8 mouse cellular contexts compared by ENCODE assay signal in the genomic region with DNA sequence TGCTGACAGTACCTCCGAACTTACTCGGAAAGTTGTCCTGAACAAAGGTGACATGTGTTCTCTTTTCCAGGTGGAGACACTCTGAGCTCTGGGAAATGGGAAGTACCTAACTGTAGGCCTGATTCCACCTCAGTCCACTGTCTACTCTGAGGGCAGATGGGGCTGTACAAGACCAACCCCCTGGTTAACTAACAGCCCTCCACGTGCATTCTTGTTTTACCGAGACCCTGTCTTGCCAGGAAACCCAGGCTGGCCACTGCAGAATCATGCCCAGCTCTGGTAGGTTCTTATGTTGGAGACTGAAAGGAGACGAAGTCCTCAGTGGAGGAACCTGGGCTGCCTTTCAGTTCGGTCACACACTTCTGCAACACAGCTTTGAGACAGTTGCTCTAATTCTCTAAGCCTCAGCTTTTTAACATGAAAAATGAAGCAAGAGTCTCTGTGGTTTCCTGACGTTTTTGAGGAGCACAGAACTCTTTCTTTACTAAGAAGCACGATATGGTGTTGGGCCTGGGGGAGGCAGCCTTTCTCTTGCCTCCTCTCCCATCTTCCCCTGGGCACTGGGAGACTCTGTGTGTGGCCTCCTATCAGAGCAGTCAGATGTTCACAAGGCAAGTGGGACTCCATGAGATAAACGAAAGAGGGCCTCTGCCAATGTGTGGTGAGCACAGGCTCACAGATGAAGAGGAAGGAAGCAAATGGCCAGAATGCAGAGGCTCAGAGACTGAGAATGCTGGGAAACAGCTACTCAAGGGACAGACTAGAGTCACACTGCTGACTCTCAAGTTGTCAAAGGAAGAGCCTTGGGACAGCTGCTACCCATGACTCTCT. TPM values are rescaled to one million over a fixed set of nuclear protein-coding genes. Genes with fewer than 3 reads are reported as not detected.
DNase-seq lines count a peak whose midpoint lies in the region; ATAC-seq and TF ChIP-seq lines count a peak whose summit lies in the region.

No protein-coding gene starts in this region.

- H3K9ac ChIP-seq in hindbrain, embryonic 16.5 days (ENCODE audit: low read depth, low read length), result no peak overlapping the region
- H3K9ac ChIP-seq in heart, embryonic 16.5 days (ENCODE audit: low read length), result no peak overlapping the region
- H3K9ac ChIP-seq in midbrain, postnatal 0 days (replicated peaks; ENCODE audit: low read length, poor library complexity, severe bottlenecking), result no peak overlapping the region

- H3K4me3 ChIP-seq in hindbrain, embryonic 10.5 days, result no peak overlapping the region
- H3K4me3 ChIP-seq in hindbrain, embryonic 16.5 days (ENCODE audit: low read length), result no peak overlapping the region
- H3K4me3 ChIP-seq in heart, embryonic 16.5 days (ENCODE audit: low read length), result no peak overlapping the region
- H3K4me3 ChIP-seq in midbrain, postnatal 0 days (ENCODE audit: low read depth, low read length), result no peak overlapping the region

- WGBS in hindbrain, embryonic 10.5 days, result 86% methylated on average over 9 of the region's 9 CpGs
- WGBS in hindbrain, embryonic 16.5 days, result 84% methylated on average over 9 of the region's 9 CpGs
- 66% methylated on average over 9 of the region's 9 CpGs for WGBS in heart, embryonic 16.5 days
- WGBS in midbrain, postnatal 0 days, result 85% methylated on average over 9 of the region's 9 CpGs

- no peaks in the 10 kb centered on the region for H3K4me1 ChIP-seq in hindbrain, embryonic 10.5 days (replicated peaks)
- H3K4me1 ChIP-seq in hindbrain, embryonic 16.5 days (ENCODE audit: control insufficient read depth, insufficient read depth, low read depth, low read length), result no peaks in the 10 kb centered on the region
- peaks cover 14% of the 10 kb centered on the region for H3K4me1 ChIP-seq in heart, embryonic 16.5 days (ENCODE audit: control insufficient read depth, insufficient read depth, low read length)
- H3K4me1 ChIP-seq in midbrain, postnatal 0 days (ENCODE audit: insufficient read depth, low read length), result no peaks in the 10 kb centered on the region

- no peaks in the 10 kb centered on the region for H3K27me3 ChIP-seq in hindbrain, embryonic 10.5 days (ENCODE audit: insufficient read depth, poor library complexity, severe bottlenecking)
- no peaks in the 10 kb centered on the region for H3K27me3 ChIP-seq in hindbrain, embryonic 16.5 days (replicated peaks; ENCODE audit: control insufficient read depth, insufficient read depth, low read length)
- no peaks in the 10 kb centered on the region for H3K27me3 ChIP-seq in heart, embryonic 16.5 days (ENCODE audit: control insufficient read depth, insufficient read depth, low read length)
- no peaks in the 10 kb centered on the region for H3K27me3 ChIP-seq in midbrain, postnatal 0 days (ENCODE audit: insufficient read depth, low read length)

- H3K9me3 ChIP-seq in hindbrain, embryonic 10.5 days, result no peaks in the 10 kb centered on the region
- H3K9me3 ChIP-seq in hindbrain, embryonic 16.5 days (ENCODE audit: control insufficient read depth, low read length), result no peaks in the 10 kb centered on the region
- H3K9me3 ChIP-seq in heart, embryonic 16.5 days (replicated peaks; ENCODE audit: control insufficient read depth, low read length), result no peaks in the 10 kb centered on the region
- no peaks in the 10 kb centered on the region for H3K9me3 ChIP-seq in midbrain, postnatal 0 days (ENCODE audit: low read length)

- H3K4me2 ChIP-seq in hindbrain, embryonic 16.5 days (ENCODE audit: low read length), result no peak overlapping the region
- no peak overlapping the region for H3K4me2 ChIP-seq in heart, embryonic 16.5 days (ENCODE audit: low read depth, low read length)
- no peak overlapping the region for H3K4me2 ChIP-seq in midbrain, postnatal 0 days (ENCODE audit: low read depth, low read length, poor library complexity, severe bottlenecking)

- TF ChIP-seq CTCF in midbrain, postnatal 0 days (IDR thresholded peaks at IDR 0.05), result no peak

- DNase-seq in hindbrain, embryonic 10.5 days (ENCODE audit: low spot score), result no peak
- peak; percentile 24 for DNase-seq in T-cell, adult 2 months (ENCODE audit: low spot score)
- DNase-seq in midbrain, postnatal 0 days (ENCODE audit: low spot score), result no peak
- DNase-seq in cerebellum, postnatal 25 days, result no peak
- no peak for DNase-seq in kidney, postnatal 14 days

- H3K36me3 ChIP-seq in hindbrain, embryonic 10.5 days, result peaks cover 19% of the 10 kb centered on the region
- H3K36me3 ChIP-seq in hindbrain, embryonic 16.5 days (ENCODE audit: control insufficient read depth, insufficient read depth, low read length), result peaks cover 7% of the 10 kb centered on the region
- H3K36me3 ChIP-seq in heart, embryonic 16.5 days (ENCODE audit: control insufficient read depth, insufficient read depth), result peaks cover 11% of the 10 kb centered on the region
- peaks cover 4% of the 10 kb centered on the region; the same call in 1 of the 2 replicates for H3K36me3 ChIP-seq in midbrain, postnatal 0 days (ENCODE audit: insufficient read depth, low read length)

- H3K27ac ChIP-seq in hindbrain, embryonic 10.5 days, result 0 out of 2 replicates have a peak overlapping the region, but pooled peaks have one; percentile 8
- no peak overlapping the region for H3K27ac ChIP-seq in hindbrain, embryonic 16.5 days (ENCODE audit: low read depth, low read length)
- H3K27ac ChIP-seq in heart, embryonic 16.5 days (ENCODE audit: low read length), result peak overlapping the region; percentile 45
- no peak overlapping the region for H3K27ac ChIP-seq in midbrain, postnatal 0 days (ENCODE audit: low read depth, low read length)

- ATAC-seq in hindbrain, embryonic 16.5 days, result no peak
- peak; percentile 25; the same call in 1 of the 2 replicates for ATAC-seq in heart, embryonic 16.5 days (replicated peaks; ENCODE audit: extremely low read depth, insufficient read depth, low FRiP score)
- peak; percentile 6; the same call in 1 of the 2 replicates for ATAC-seq in neutrophil, adult 5-6 weeks (ENCODE audit: extremely low read depth, insufficient number of reproducible peaks, low FRiP score, poor library complexity, severe bottlenecking)
- no peak for ATAC-seq in midbrain, postnatal 0 days (ENCODE audit: low FRiP score)

RNA-seq across cellular contexts. Expression of a gene that starts 33.2 kb away (rescaled TPM):
- 8.8 and 9.6 TPM in 2 replicates for polyA plus RNA-seq in hindbrain, embryonic 10.5 days (2016; fragmentation: Nextera tagmentation; extraction: Ambion mirVana)
- polyA plus RNA-seq in hindbrain, embryonic 16.5 days (2015; fragmentation: Nextera tagmentation; extraction: Ambion mirVana), result 5.1 and 6.3 TPM in 2 replicates
- 6.9 and 7.4 TPM in 2 replicates for polyA plus RNA-seq in heart, embryonic 16.5 days (2015; fragmentation: Nextera tagmentation; extraction: Ambion mirVana)
- total RNA-seq in neutrophil, adult 5-6 weeks (2017), result 28.9 and 29.6 TPM in 2 replicates
- total RNA-seq in midbrain, postnatal 0 days (2014; rRNA removed), result 17.8 and 21.6 TPM in 2 replicates
- 3.2 and 3.7 TPM in 2 replicates for polyA plus RNA-seq in midbrain, postnatal 0 days (2015; fragmentation: Nextera tagmentation; extraction: Ambion mirVana)

Comparison
In these comparisons a context has a peak if more than half of its experiments do, and no peak if none do; other contexts are left out.
1. H3K27ac ChIP-seq: peak in hindbrain, embryonic 10.5 days (single experiment) and heart, embryonic 16.5 days (single experiment); none in hindbrain, embryonic 16.5 days (single experiment) and midbrain, postnatal 0 days (single experiment).
2. ATAC-seq: peak in heart, embryonic 16.5 days (single experiment) and neutrophil, adult 5-6 weeks (single experiment); none in hindbrain, embryonic 16.5 days (single experiment) and midbrain, postnatal 0 days (single experiment).